Mouse (Mus musculus): ENCODE data around the gene Gtf2f1. TPM values are rescaled to one million over a fixed set of nuclear protein-coding genes. Genes with fewer than 3 reads are reported as not detected.

Gtf2f1 gene
- 28.6 and 38.6 TPM in 2 replicates for polyA plus RNA-seq (2015; fragmentation: Nextera tagmentation; extraction: Ambion mirVana)

GRCm38 (mm10) chr17:57011236-57012141 is at the start of gene Gtf2f1, which contains the start of gene Gm17949:
Gtf2f1 (minus strand) TSS chr17:57011288.
Gm17949 (plus strand) TSS chr17:57011469.

GRCm38 (mm10) chr17:57059486-57059977 is 48.4 kb upstream of the Gtf2f1 start, which contains the start of gene Slc25a23:
Slc25a23 (minus strand) TSS chr17:57059863.

GRCm38 (mm10) chr17:57058891-57059485 is 47.9 kb upstream of the Gtf2f1 start, which contains the start of gene Crb3:
Crb3 (plus strand) TSS chr17:57059105.

GRCm38 (mm10) chr17:57041554-57041953 is 30.5 kb upstream of the Gtf2f1 start, which contains the start of gene Slc25a41:
Slc25a41 (minus strand) TSS chr17:57041654.

GRCm38 (mm10) chr17:57030931-57031660 is 20.0 kb upstream of the Gtf2f1 start, which contains the start of gene Khsrp:
Khsrp (minus strand) TSS chr17:57031522.

GRCm38 (mm10) chr17:56999968-57000609 is 11.0 kb downstream of the Gtf2f1 start, which contains the start of gene Pspn:
Pspn (minus strand) TSS chr17:57000018.

GRCm38 (mm10) chr17:56997029-56997667 is 13.9 kb downstream of the Gtf2f1 start, which contains the start of gene Alkbh7:
Alkbh7 (plus strand) TSS chr17:56997339.

GRCm38 (mm10) chr17:56990115-56990746 is 20.9 kb downstream of the Gtf2f1 start, which contains the start of gene Clpp:
Clpp (plus strand) TSS chr17:56990305.

GRCm38 (mm10) chr17:56982013-56982412 is 29.1 kb downstream of the Gtf2f1 start, which contains the start of gene Acer1:
Acer1 (minus strand) TSS chr17:56982126.

Other genes starting within 250 kb of the Gtf2f1 start
- 19.2 and 19.3 TPM in 2 replicates for gene Dus3l, start 246.5 kb downstream of the Gtf2f1 start, polyA plus RNA-seq (2015; fragmentation: Nextera tagmentation; extraction: Ambion mirVana)
- 0.10 and 0.36 TPM in 2 replicates for gene Prr22, start 241.0 kb downstream of the Gtf2f1 start, polyA plus RNA-seq (2015; fragmentation: Nextera tagmentation; extraction: Ambion mirVana)
- 2.9 and 3.1 TPM in 2 replicates for gene Rfx2, start 180.3 kb downstream of the Gtf2f1 start, polyA plus RNA-seq (2015; fragmentation: Nextera tagmentation; extraction: Ambion mirVana)
- not detected in 2 replicates for gene Acsbg2, start 136.8 kb downstream of the Gtf2f1 start, polyA plus RNA-seq (2015; fragmentation: Nextera tagmentation; extraction: Ambion mirVana)
- gene 1700061G19Rik, start 135.8 kb downstream of the Gtf2f1 start, polyA plus RNA-seq (2015; fragmentation: Nextera tagmentation; extraction: Ambion mirVana), result 0.06 and 0.13 TPM in 2 replicates
- gene Mllt1, start 75.9 kb downstream of the Gtf2f1 start, polyA plus RNA-seq (2015; fragmentation: Nextera tagmentation; extraction: Ambion mirVana), result 9.3 and 10.1 TPM in 2 replicates
- 1.7 TPM in 1 of 2 replicates, not detected in the other for gene Acer1, start 29.2 kb downstream of the Gtf2f1 start, polyA plus RNA-seq (2015; fragmentation: Nextera tagmentation; extraction: Ambion mirVana)
- 83.9 and 87.2 TPM in 2 replicates for gene Clpp, start 21.0 kb downstream of the Gtf2f1 start, polyA plus RNA-seq (2015; fragmentation: Nextera tagmentation; extraction: Ambion mirVana)
- 45.7 and 47.9 TPM in 2 replicates for gene Alkbh7, start 13.9 kb downstream of the Gtf2f1 start, polyA plus RNA-seq (2015; fragmentation: Nextera tagmentation; extraction: Ambion mirVana)
- 0.41 and 0.46 TPM in 2 replicates for gene Pspn, start 11.3 kb downstream of the Gtf2f1 start, polyA plus RNA-seq (2015; fragmentation: Nextera tagmentation; extraction: Ambion mirVana)
- gene Gm17949, start 181 bp upstream of the Gtf2f1 start, polyA plus RNA-seq (2015; fragmentation: Nextera tagmentation; extraction: Ambion mirVana), result 0.28 and 0.33 TPM in 2 replicates
- 13.9 and 15.7 TPM in 2 replicates for gene Khsrp, start 20.2 kb upstream of the Gtf2f1 start, polyA plus RNA-seq (2015; fragmentation: Nextera tagmentation; extraction: Ambion mirVana)
- gene Slc25a41, start 30.4 kb upstream of the Gtf2f1 start, polyA plus RNA-seq (2015; fragmentation: Nextera tagmentation; extraction: Ambion mirVana), result not detected in 2 replicates
- 0.68 and 1.1 TPM in 2 replicates for gene Crb3, start 47.8 kb upstream of the Gtf2f1 start, polyA plus RNA-seq (2015; fragmentation: Nextera tagmentation; extraction: Ambion mirVana)
- 4.2 and 5.2 TPM in 2 replicates for gene Slc25a23, start 48.6 kb upstream of the Gtf2f1 start, polyA plus RNA-seq (2015; fragmentation: Nextera tagmentation; extraction: Ambion mirVana)
- 0.86 and 2.1 TPM in 2 replicates for gene Dennd1c, start 67.2 kb upstream of the Gtf2f1 start, polyA plus RNA-seq (2015; fragmentation: Nextera tagmentation; extraction: Ambion mirVana)
- gene Tubb4a, start 76.5 kb upstream of the Gtf2f1 start, polyA plus RNA-seq (2015; fragmentation: Nextera tagmentation; extraction: Ambion mirVana), result 2.0 and 3.6 TPM in 2 replicates
- 1.1 and 1.5 TPM in 2 replicates for gene Tnfsf9, start 94.0 kb upstream of the Gtf2f1 start, polyA plus RNA-seq (2015; fragmentation: Nextera tagmentation; extraction: Ambion mirVana)
- gene Cd70, start 138.5 kb upstream of the Gtf2f1 start, polyA plus RNA-seq (2015; fragmentation: Nextera tagmentation; extraction: Ambion mirVana), result not detected in 2 replicates
- gene Tnfsf14, start 182.9 kb upstream of the Gtf2f1 start, polyA plus RNA-seq (2015; fragmentation: Nextera tagmentation; extraction: Ambion mirVana), result 0.13 TPM in 1 of 2 replicates, not detected in the other
- gene C3, start 216.8 kb upstream of the Gtf2f1 start, polyA plus RNA-seq (2015; fragmentation: Nextera tagmentation; extraction: Ambion mirVana), result 4.3 and 53.1 TPM in 2 replicates
- gene Gpr108, start 237.2 kb upstream of the Gtf2f1 start, polyA plus RNA-seq (2015; fragmentation: Nextera tagmentation; extraction: Ambion mirVana), result 25.9 and 31.3 TPM in 2 replicates
- gene Trip10, start 238.2 kb upstream of the Gtf2f1 start, polyA plus RNA-seq (2015; fragmentation: Nextera tagmentation; extraction: Ambion mirVana), result 41.2 and 47.7 TPM in 2 replicates